Mouse (Mus musculus) CH12.LX (cell line): ENCODE data around the gene Pcdh7. TPM values are rescaled to one million over a fixed set of nuclear protein-coding genes. Genes with fewer than 3 reads are reported as not detected.

Experiments used
- DNase-seq: peaks from one replicate; pipeline ENCODE4 v3.0.0-alpha.2; 2013; ENCODE audit errors: extremely low read depth
- H3K27ac ChIP-seq: 2 replicates; pipeline ENCODE4 v1.5.1; 2012; ENCODE audit warnings: low read depth, mild to moderate bottlenecking, control low read depth, moderate library complexity; ENCODE audit not compliant: insufficient read depth
- H3K27me3 ChIP-seq: replicated peaks from 2 replicates; pipeline ENCODE3; 2012; ENCODE audit warnings: inconsistent platforms
- H3K36me3 ChIP-seq, 2 experiments: replicated peaks in 1 of 2; 2 replicates each; pipeline versions ENCODE3 to v1.6.1; 2012; ENCODE audit warnings: inconsistent platforms in 1 of 2, low read length in 1 of 2, mild to moderate bottlenecking in 1 of 2, mixed read lengths in 1 of 2, moderate library complexity in 1 of 2; ENCODE audit not compliant: control insufficient read depth in 1 of 2, insufficient read depth in 1 of 2
- H3K4me1 ChIP-seq, 2 experiments: 2 replicates each; pipeline ENCODE4 v1.6.1; 2012; ENCODE audit warnings: inconsistent platforms in 1 of 2, moderate library complexity in 1 of 2; ENCODE audit not compliant: insufficient read depth in 2 of 2, control insufficient read depth in 1 of 2
- H3K4me2 ChIP-seq: 2 replicates; pipeline ENCODE4 v1.6.1; 2012; ENCODE audit warnings: low read depth, mild to moderate bottlenecking, control low read depth; ENCODE audit not compliant: poor library complexity, insufficient read depth, severe bottlenecking
- H3K4me3 ChIP-seq, 3 experiments: fragments of 150-350 bp in 1 of 3; sonication (generic) in 1 of 3; replicated peaks in 1 of 3; 2 replicates each; pipeline versions ENCODE3 to v1.5.1; 2011 to 2012; ENCODE audit warnings: low read depth in 2 of 3, low read length in 2 of 3, mild to moderate bottlenecking in 2 of 3, moderate library complexity in 2 of 3, control low read depth in 1 of 3, improper control_type of control experiment in 1 of 3, inconsistent platforms in 1 of 3, mixed read lengths in 1 of 3; ENCODE audit not compliant: poor library complexity in 1 of 3
- H3K79me2 ChIP-seq: replicated peaks from 2 replicates; pipeline ENCODE4 v1.6.1; 2012; ENCODE audit warnings: mild to moderate bottlenecking, moderate library complexity; ENCODE audit not compliant: control insufficient read depth, poor library complexity, insufficient read depth, severe bottlenecking; ENCODE audit errors: extremely low read depth
- H3K9ac ChIP-seq: 2 replicates; pipeline ENCODE4 v1.6.1; 2012; ENCODE audit warnings: low read depth, mild to moderate bottlenecking, control low read depth, moderate library complexity; ENCODE audit not compliant: insufficient read depth
- H3K9me3 ChIP-seq: replicated peaks from 2 replicates; pipeline ENCODE3; 2012; ENCODE audit warnings: low read length, inconsistent platforms, mixed read lengths
- CHD1 ChIP-seq: IDR thresholded peaks from 2 replicates; pipeline ENCODE4 v1.6.1; 2012; ENCODE audit warnings: low read depth, low read length, improper control_type of control experiment, inconsistent platforms
- ELF1 ChIP-seq: IDR thresholded peaks from 2 replicates; pipeline ENCODE4 v1.6.1; 2014; ENCODE audit warnings: low read depth, mild to moderate bottlenecking, inconsistent platforms, low read length, improper control_type of control experiment
- EP300 ChIP-seq: IDR thresholded peaks from 2 replicates; pipeline ENCODE4 v1.6.1; 2011; ENCODE audit warnings: low read length, improper control_type of control experiment
- ETS1 ChIP-seq: conservative IDR thresholded peaks from 2 replicates; pipeline ENCODE4 v1.6.1; 2012; ENCODE audit warnings: low read depth, mild to moderate bottlenecking, inconsistent platforms, low read length, improper control_type of control experiment, moderate library complexity
- JUND ChIP-seq: conservative IDR thresholded peaks from 2 replicates; pipeline ENCODE4 v1.6.1; 2011; ENCODE audit warnings: low read depth, low read length, improper control_type of control experiment
- UBTF ChIP-seq: IDR thresholded peaks from 2 replicates; pipeline ENCODE4 v1.6.1; 2012; ENCODE audit warnings: low read depth, mild to moderate bottlenecking, inconsistent platforms, low read length, improper control_type of control experiment, moderate library complexity
- ZMIZ1 ChIP-seq: IDR thresholded peaks from 2 replicates; pipeline ENCODE4 v1.6.1; 2012; ENCODE audit warnings: low read depth, mild to moderate bottlenecking, inconsistent platforms, low read length, improper control_type of control experiment
- dilution Hi-C: fragments of 300-500 bp; cut with MboI; formaldehyde crosslinking; loops from 2 replicates; pipeline ENCODE4 v1.14.3; 2020; ENCODE audit warnings: low sequenced_read_pairs; ENCODE audit not compliant: extremely low pct_unique_long_range_greater_than_20kb, extremely low pct_ligation_motif_present
- in situ Hi-C: fragments of 300-500 bp; cut with MboI; formaldehyde crosslinking; loops from 3 replicates; pipeline ENCODE4 v1.14.3; 2019; ENCODE audit warnings: low sequenced_read_pairs, low pct_ligation_motif_present, low pct_unique_long_range_greater_than_20kb, mixed read lengths
- polyA plus RNA-seq: library from polyadenylated mRNA; unstranded; fragments of >175 nt; gene quantifications from 2 replicates; pipeline ENCODE4 v1.2.1, GENCODE M21; 2012; ENCODE audit warnings: low read depth; ENCODE audit not compliant: insufficient read length
- total RNA-seq, 2 experiments: library from RNA; depleted of rRNA; stranded (reverse); fragments of 300-350 nt in 1 of 2; fragments of >200 nt in 1 of 2; gene quantifications; 2 replicates each; pipeline ENCODE4 v1.2.3; 2012 to 2014

Gene Pcdh7
- total and polyA plus RNA-seq, 3 experiments = not detected

DNA sequence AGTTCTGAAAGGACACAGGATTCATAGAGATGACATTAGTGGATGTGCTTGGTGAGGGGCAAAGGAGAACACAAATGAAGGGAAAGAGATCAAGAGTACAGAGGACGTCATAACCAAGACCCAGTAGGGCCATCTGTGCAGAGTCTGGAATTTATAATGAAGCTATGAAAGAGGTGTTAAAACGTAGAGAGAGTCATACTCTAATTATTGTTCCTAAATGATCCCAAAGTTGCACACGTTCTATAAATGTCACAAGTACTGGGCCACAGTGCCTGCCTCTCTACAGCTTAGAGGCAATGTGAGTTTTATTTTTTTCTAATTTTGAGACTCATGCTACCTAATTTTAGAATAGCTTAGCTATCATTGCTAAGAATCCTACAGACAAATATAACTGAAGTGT is 400.1 kb downstream of the Pcdh7 start:
- no peak for DNase-seq
- in situ Hi-C loops = no loop called here
- Histone ChIP-seq H3K9me3 (peaks cover 4% of the 10 kb centered on the region), H3K4me3 (no peak overlapping the region), H3K4me2 (no peak overlapping the region), H3K4me1 (no peaks in the 10 kb centered on the region), H3K9ac (no peak overlapping the region), H3K27me3 (no peaks in the 10 kb centered on the region), H3K36me3 (no peaks in the 10 kb centered on the region), H3K79me2 (no peaks in the 10 kb centered on the region), H3K27ac (no peak overlapping the region)
- no peak for TF ChIP-seq ELF1
- dilution Hi-C loops = no loop called here

DNA sequence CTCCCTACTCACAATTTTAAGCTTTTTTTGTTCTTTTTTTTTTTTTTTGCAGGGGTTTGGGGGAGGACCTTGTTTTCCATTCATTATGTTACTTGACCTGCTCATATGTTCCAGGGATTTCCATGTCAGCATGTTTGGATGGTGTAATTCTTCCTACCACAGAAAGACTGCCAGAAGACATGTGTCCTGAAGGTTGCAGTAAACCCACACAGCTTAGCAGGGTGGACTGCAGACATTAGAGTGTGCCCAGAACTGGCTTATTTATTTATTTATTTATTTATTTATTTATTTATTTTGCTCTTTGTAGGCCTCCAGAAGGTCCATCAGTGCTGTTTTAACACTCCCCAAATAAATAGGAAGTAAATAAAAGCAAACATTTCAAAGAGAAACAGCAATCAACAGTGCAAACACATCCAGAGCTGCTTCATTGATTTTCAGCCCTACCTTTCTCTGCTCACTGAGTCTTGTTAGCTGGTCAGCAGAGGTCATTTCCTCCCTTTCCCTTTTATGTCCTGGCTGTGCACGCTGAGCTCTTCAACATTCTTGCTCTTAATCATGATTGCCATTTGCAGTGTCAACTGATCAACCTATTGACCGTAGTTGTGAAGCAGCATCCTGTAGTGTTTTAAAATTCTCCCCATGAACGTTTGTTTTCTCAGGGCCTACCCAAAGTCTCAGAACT is 401.3 kb downstream of the Pcdh7 start:
- no peaks in the 10 kb centered on the region for H3K27me3 ChIP-seq
- peaks cover 4% of the 10 kb centered on the region for H3K9me3 ChIP-seq
- in situ Hi-C loops (no loop called here), dilution Hi-C loops (no loop called here)
- H3K4me2 ChIP-seq = no peak overlapping the region
- H3K9ac ChIP-seq = no peak overlapping the region
- H3K36me3 ChIP-seq = no peaks in the 10 kb centered on the region
- H3K4me3 ChIP-seq = no peak overlapping the region
- TF ChIP-seq JUND = no peak
- DNase-seq = no peak
- no peaks in the 10 kb centered on the region for H3K4me1 ChIP-seq
- H3K27ac ChIP-seq = no peak overlapping the region
- H3K79me2 ChIP-seq = no peaks in the 10 kb centered on the region

DNA sequence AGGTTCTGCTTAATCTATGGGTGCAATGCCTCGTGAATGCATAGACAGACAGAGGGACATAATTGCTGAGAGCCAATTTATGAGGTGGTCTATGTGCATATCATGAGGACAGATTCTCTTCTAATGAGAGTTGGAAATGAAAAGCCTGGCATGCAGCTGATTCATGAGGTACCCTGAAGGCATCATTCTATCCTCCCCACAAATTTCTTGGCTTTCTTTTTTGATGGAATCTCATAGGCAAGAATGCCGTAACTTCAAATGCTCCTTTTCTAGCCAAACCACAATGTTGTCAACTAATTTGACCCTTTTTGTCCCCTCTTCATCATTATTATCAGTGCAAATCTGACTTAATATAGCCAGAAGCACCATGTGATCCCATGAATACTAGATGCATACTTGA is 426.1 kb downstream of the Pcdh7 start:
- Histone ChIP-seq H3K36me3 (no peaks in the 10 kb centered on the region), H3K79me2 (no peaks in the 10 kb centered on the region), H3K4me2 (no peak overlapping the region), H3K27me3 (no peaks in the 10 kb centered on the region), H3K4me1 (no peaks in the 10 kb centered on the region), H3K9me3 (peaks cover 2% of the 10 kb centered on the region), H3K4me3 (no peak overlapping the region), H3K27ac (no peak overlapping the region), H3K9ac (no peak overlapping the region)
- in situ Hi-C loops (no loop called here), dilution Hi-C loops (no loop called here)
- no peak for DNase-seq
- TF ChIP-seq ELF1 = no peak
- TF ChIP-seq ZMIZ1 = no peak
- no peak for TF ChIP-seq ETS1
- no peak for TF ChIP-seq UBTF
- no peak for TF ChIP-seq EP300
- no peak for TF ChIP-seq CHD1
